Mouse (Mus musculus) heart, adult 2 months (tissue): ENCODE data around the gene Igf2bp3.

Experiments used
- CTCF ChIP-seq: fragments of 200-600 bp; IDR thresholded peaks from 2 replicates; pipeline ENCODE4 v1.8.1; 2022; ENCODE audit warnings: antibody characterized with exemption, mild to moderate bottlenecking, moderate library complexity
- EP300 ChIP-seq: fragments of 200-500 bp; IDR thresholded peaks from 2 replicates; pipeline ENCODE4 v1.6.1; 2011; ENCODE audit warnings: low read depth, low read length, control low read depth; ENCODE audit not compliant: insufficient read depth
- POLR2A ChIP-seq: fragments of 200-500 bp; IDR thresholded peaks from 2 replicates; pipeline ENCODE4 v1.6.1; 2011; ENCODE audit warnings: mild to moderate bottlenecking, low read depth, low read length, control low read depth; ENCODE audit not compliant: insufficient read depth

DNA sequence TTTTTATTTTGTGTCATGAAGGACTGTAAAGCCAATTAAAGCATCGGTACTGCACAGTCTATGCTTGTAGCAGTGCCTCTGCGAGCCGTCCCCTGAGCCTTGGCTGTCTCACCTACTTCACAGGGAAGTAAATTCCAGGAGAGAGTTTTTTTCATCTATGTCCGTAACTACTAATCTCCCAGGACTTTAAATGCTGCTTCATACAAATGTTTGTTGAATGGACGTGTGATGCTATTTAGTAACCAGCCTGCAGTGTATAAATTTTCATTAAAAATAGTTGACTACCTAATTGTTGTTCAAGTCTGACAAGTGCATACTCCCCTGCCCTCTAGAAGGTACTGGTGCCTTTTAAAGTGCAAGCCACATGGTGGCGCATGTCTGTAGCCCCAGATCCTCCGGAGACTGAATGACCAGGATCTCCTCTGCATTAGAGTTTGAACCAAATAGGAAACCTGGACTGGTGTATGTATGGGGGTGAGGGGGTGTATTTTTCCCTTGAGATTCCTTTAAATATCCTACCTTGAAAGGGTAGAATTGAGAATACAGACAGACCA, 13.4 kb upstream of the Igf2bp3 start:
- TF ChIP-seq CTCF (peak; percentile 77), POLR2A (no peak), EP300 (no peak)
